Mouse (Mus musculus) liver, embryonic 12.5 days (tissue): ENCODE measurements around the gene Tcam1. TPM values are rescaled to one million over a fixed set of nuclear protein-coding genes. Genes with fewer than 3 reads are reported as not detected.

Experiments
- ATAC-seq: fragments of 200-750 bp; cut with Nextera tagmentation; 2 replicates; pipeline ENCODE4 v1.8.0; 2017; ENCODE audit warnings: moderate number of reproducible peaks, mild to moderate bottlenecking, moderate library complexity
- H3K27ac ChIP-seq: fragments of 300-500 bp; sonication (generic); 2 replicates; pipeline ENCODE4 v1.5.1; 2016; ENCODE audit warnings: mild to moderate bottlenecking
- H3K27me3 ChIP-seq: fragments of 300-500 bp; sonication (generic); replicated peaks from 2 replicates; pipeline ENCODE4 v1.6.1; 2016; ENCODE audit warnings: mild to moderate bottlenecking, moderate library complexity
- H3K36me3 ChIP-seq: fragments of 300-500 bp; sonication (generic); 2 replicates; pipeline ENCODE4 v1.6.1; 2016; ENCODE audit warnings: mild to moderate bottlenecking, moderate library complexity
- H3K4me1 ChIP-seq: fragments of 300-500 bp; sonication (generic); 2 replicates; pipeline ENCODE4 v1.6.1; 2016
- H3K4me2 ChIP-seq: fragments of 300-500 bp; sonication (generic); 2 replicates; pipeline ENCODE4 v1.6.1; 2016; ENCODE audit warnings: mild to moderate bottlenecking, moderate library complexity
- H3K4me3 ChIP-seq: fragments of 300-500 bp; sonication (generic); 2 replicates; pipeline ENCODE4 v1.5.1; 2016; ENCODE audit warnings: mild to moderate bottlenecking, moderate library complexity
- H3K9ac ChIP-seq: fragments of 300-500 bp; sonication (generic); 2 replicates; pipeline ENCODE4 v1.6.1; 2016; ENCODE audit warnings: mild to moderate bottlenecking, moderate library complexity
- H3K9me3 ChIP-seq: fragments of 300-500 bp; sonication (generic); replicated peaks from 2 replicates; pipeline ENCODE4 v1.6.1; 2016; ENCODE audit warnings: mild to moderate bottlenecking, moderate library complexity
- WGBS: fragments of 180-500 bp; shearing (Covaris S2); methylation state at CpG from one replicate; pipeline ENCODE4 v1.1.7; 2016; ENCODE audit not compliant: insufficient replicate concordance; 5-methylcytosine and 5-hydroxymethylcytosine counted together
- polyA plus RNA-seq: library from polyadenylated mRNA; unstranded; fragments of >200 nt; fragmentation: Nextera tagmentation; extraction: Ambion mirVana; gene quantifications from 2 replicates; pipeline ENCODE4 v1.2.1, GENCODE M21; 2016

Tcam1 gene
- polyA plus RNA-seq, 1 experiment from 2014 or later: 0.83 TPM

DNA sequence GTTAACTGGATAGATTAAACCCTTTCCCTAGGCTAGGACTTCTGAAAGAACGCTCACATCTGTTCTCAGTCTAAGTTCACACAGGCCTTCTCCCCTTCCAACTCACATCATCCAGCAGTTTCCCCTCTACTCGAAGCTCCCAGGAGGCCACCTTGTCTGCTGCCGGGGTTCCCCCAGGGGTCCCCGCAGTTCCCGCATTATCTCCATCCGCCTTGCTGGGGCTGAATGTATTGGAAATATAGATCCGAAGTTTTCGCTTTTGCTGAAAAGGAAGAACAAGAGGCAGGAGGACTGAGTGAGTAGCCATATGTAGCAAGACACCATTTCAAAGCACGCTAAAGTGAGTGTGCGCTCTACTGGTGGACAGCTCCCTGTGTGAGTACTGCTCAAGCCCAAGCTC, 10.0 kb upstream of the Tcam1 start:
- Histone ChIP-seq H3K27me3 (no peaks in the 10 kb centered on the region), H3K4me2 (no peak overlapping the region), H3K9me3 (no peaks in the 10 kb centered on the region), H3K9ac (no peak overlapping the region), H3K36me3 (peaks cover 77% of the 10 kb centered on the region), H3K4me3 (no peak overlapping the region), H3K27ac (no peak overlapping the region), H3K4me1 (peaks cover 42% of the 10 kb centered on the region)
- no peak for ATAC-seq
- WGBS: 90% methylated on average over 10 of the region's 10 CpGs

DNA sequence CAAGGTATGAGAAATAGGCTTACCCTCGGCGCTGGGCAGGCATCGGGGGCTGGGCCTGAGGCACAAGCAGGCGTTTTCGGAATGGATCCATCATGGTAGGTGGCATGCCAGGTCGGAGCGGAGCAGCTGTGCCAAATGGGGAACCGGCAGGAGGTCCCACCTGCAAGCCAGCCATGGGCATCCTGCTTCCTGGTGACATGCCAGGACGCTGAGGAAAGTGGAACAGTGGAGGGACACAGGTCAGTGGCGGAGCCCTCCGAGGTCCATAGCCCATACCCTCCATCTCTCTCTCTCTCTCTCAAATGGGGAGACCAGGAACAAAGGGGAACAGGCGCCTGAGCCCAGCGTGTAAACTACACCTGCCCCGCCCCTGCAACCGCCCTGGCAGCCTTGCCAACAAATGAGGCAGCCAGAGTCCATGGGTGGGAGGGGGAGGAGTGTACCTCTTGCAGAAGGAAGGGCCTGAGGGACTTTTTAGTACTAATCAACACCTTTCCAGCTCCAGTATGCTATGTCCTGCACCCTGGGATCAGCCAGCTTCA, 9.1 kb upstream of the Tcam1 start:
- no peak overlapping the region for H3K4me3 ChIP-seq
- peaks cover 67% of the 10 kb centered on the region for H3K36me3 ChIP-seq
- H3K27ac ChIP-seq: no peak overlapping the region
- WGBS: 76% methylated on average over 15 of the region's 15 CpGs
- H3K9me3 ChIP-seq: no peaks in the 10 kb centered on the region
- no peaks in the 10 kb centered on the region for H3K27me3 ChIP-seq
- no peak overlapping the region for H3K4me2 ChIP-seq
- H3K4me1 ChIP-seq: peaks cover 45% of the 10 kb centered on the region
- H3K9ac ChIP-seq: no peak overlapping the region
- ATAC-seq: no peak

DNA sequence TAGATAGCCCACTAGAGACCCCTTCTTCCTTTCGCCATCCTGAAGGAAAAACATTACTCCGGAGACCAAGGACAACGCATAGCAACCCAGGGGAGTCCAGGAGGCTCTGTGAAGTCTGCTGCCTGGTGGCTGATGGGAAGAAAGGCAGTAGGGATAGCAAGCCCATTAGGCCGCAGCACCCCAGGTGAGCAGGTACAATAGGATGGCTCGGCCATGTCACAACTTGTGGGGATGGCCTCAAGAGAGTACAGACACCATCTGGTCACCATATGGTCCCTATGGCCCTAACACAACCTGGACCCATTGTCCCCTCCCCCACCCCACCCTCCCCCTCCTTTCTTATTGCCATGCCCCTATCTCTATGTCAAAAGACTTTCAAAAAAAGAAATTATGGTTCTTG, 8.6 kb upstream of the Tcam1 start:
- Histone ChIP-seq H3K9ac (no peak overlapping the region), H3K27me3 (no peaks in the 10 kb centered on the region), H3K27ac (peak overlapping the region; percentile 31), H3K9me3 (no peaks in the 10 kb centered on the region), H3K4me1 (peaks cover 45% of the 10 kb centered on the region), H3K36me3 (peaks cover 62% of the 10 kb centered on the region), H3K4me3 (no peak overlapping the region), H3K4me2 (peak overlapping the region; percentile 14; the same call in 1 of the 2 replicates)
- ATAC-seq: no peak
- 88% methylated on average over 5 of the region's 5 CpGs for WGBS

GRCm38 (mm10) chr11:106268326-106269059, 8.0 kb upstream of the Tcam1 start:
- peaks cover 56% of the 10 kb centered on the region for H3K36me3 ChIP-seq

DNA sequence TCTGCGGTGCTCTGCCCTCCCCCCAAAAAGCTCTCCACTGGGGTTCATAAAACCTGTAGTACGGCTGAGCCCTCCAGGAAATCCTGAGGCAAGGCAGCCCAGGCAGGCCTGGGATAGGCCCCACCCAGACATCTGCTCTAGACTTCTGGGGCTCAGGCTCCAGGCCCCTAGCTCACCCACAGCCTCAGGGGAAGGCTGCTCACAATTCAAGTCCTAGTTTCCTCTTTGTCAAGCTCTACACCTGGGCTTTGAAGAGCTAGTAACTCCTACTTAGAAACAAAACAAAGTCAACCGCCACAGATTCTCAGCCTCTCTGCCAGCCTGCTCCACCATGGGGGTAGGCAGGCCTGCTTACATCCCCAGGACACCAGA, 7.4 kb upstream of the Tcam1 start:
- Histone ChIP-seq H3K4me3 (no peak overlapping the region), H3K27ac (peak overlapping the region; percentile 42; the same call in 1 of the 2 replicates), H3K4me2 (peak overlapping the region; percentile 14; the same call in 1 of the 2 replicates), H3K9ac (peak overlapping the region; percentile 20; the same call in 1 of the 2 replicates), H3K36me3 (peaks cover 51% of the 10 kb centered on the region), H3K4me1 (peaks cover 53% of the 10 kb centered on the region), H3K9me3 (no peaks in the 10 kb centered on the region), H3K27me3 (no peaks in the 10 kb centered on the region)
- WGBS: 42% methylated on average over 3 of the region's 3 CpGs
- no peak for ATAC-seq

More at GRCm38 (mm10) chr11:106268326-106269059, 8.0 kb upstream of the Tcam1 start:
- Histone ChIP-seq H3K9ac (peak overlapping the region; percentile 20; the same call in 1 of the 2 replicates), H3K4me1 (peaks cover 48% of the 10 kb centered on the region), H3K27me3 (no peaks in the 10 kb centered on the region), H3K27ac (peak overlapping the region; percentile 42), H3K4me3 (no peak overlapping the region), H3K9me3 (no peaks in the 10 kb centered on the region), H3K4me2 (peak overlapping the region; percentile 14; the same call in 1 of the 2 replicates)
- 61% methylated on average over 8 of the region's 8 CpGs for WGBS
- ATAC-seq: no peak

DNA sequence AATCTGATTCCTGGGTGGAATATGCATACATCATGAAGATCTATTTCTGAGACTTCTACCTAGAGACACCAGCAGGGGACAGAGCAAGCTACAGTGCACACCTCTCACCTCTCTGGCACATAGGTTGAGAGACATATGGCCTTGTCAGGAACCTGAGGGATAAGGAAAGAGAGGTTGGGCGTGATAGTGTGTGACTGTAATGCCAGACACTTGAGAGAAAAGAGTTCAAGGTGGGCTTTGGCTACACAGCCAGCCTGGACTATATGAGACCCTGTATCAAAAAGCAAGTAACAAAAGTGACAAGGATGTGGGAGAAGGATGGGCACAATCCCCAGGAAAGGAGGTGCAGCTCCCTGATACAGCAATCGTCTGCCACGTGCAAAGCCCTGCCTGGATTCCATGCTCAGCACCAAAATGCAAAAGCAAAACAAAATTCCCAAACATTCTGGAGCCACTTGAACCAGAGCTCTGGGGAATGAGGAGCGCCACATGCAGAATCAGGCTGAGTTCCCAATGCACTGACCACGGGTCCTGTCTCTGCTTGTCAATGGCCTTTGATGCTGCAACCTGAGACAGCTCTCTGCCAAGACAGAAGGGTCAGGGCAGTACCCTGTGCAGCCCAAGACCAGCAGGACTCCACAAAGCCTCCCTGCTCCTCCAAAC, 5.2 kb upstream of the Tcam1 start:
- ATAC-seq: no peak

GRCm38 (mm10) chr11:106271794-106272643, 4.5 kb upstream of the Tcam1 start:
- H3K9me3 ChIP-seq: no peaks in the 10 kb centered on the region
- H3K4me2 ChIP-seq: peak overlapping the region; percentile 86
- peaks cover 74% of the 10 kb centered on the region for H3K4me1 ChIP-seq
- H3K9ac ChIP-seq: peak overlapping the region; percentile 96
- peak overlapping the region; percentile 95 for H3K4me3 ChIP-seq
- ATAC-seq: peak; percentile 40; the same call in 1 of the 2 replicates
- WGBS: 2% methylated on average over 41 of the region's 41 CpGs
- H3K27ac ChIP-seq: peak overlapping the region; percentile 89
- peaks cover 21% of the 10 kb centered on the region for H3K36me3 ChIP-seq
- no peaks in the 10 kb centered on the region for H3K27me3 ChIP-seq

More for the DNA sequence above, 5.2 kb upstream of the Tcam1 start:
- Histone ChIP-seq H3K27ac (peak overlapping the region; percentile 62), H3K4me3 (peak overlapping the region; percentile 95), H3K9ac (peak overlapping the region; percentile 96), H3K4me2 (peak overlapping the region; percentile 86), H3K4me1 (peaks cover 68% of the 10 kb centered on the region), H3K9me3 (no peaks in the 10 kb centered on the region), H3K36me3 (peaks cover 28% of the 10 kb centered on the region), H3K27me3 (no peaks in the 10 kb centered on the region)
- 43% methylated on average over 5 of the region's 5 CpGs for WGBS

GRCm38 (mm10) chr11:106272644-106273310, 3.7 kb upstream of the Tcam1 start, which contains the start of gene Smarcd2:
Gene Smarcd2 (minus strand): TSS chr11:106272972.
- Histone ChIP-seq H3K4me2 (peak within 1 kb of the TSS; percentile 86), H3K9ac (peak within 1 kb of the TSS; percentile 96), H3K36me3 (peaks cover 13% of the 10 kb centered on the region; the same call in 1 of the 2 replicates), H3K4me3 (peak within 1 kb of the TSS; percentile 95), H3K4me1 (peaks cover 67% of the 10 kb centered on the region), H3K27me3 (peaks cover 5% of the 10 kb centered on the region; the same call in 1 of the 2 replicates), H3K27ac (peak within 1 kb of the TSS; percentile 89), H3K9me3 (no peaks in the 10 kb centered on the region)
- ATAC-seq: peak; percentile 93
- WGBS: under 1% methylated on average over 72 of the region's 72 CpGs

- Histone ChIP-seq H3K9me3 (no peaks in the 10 kb centered on the region), H3K4me1 (peaks cover 61% of the 10 kb centered on the region), H3K4me2 (peak overlapping the region; percentile 85), H3K36me3 (peaks cover 8% of the 10 kb centered on the region; the same call in 1 of the 2 replicates), H3K27ac (peak overlapping the region; percentile 87), H3K9ac (peak overlapping the region; percentile 73), H3K27me3 (peaks cover 9% of the 10 kb centered on the region), H3K4me3 (peak overlapping the region; percentile 95)
- peak; percentile 14 for ATAC-seq
- WGBS: 8% methylated on average over 16 of the region's 16 CpGs
These were observed 3.2 kb upstream of the Tcam1 start for GRCm38 (mm10) chr11:106273311-106273684.

DNA sequence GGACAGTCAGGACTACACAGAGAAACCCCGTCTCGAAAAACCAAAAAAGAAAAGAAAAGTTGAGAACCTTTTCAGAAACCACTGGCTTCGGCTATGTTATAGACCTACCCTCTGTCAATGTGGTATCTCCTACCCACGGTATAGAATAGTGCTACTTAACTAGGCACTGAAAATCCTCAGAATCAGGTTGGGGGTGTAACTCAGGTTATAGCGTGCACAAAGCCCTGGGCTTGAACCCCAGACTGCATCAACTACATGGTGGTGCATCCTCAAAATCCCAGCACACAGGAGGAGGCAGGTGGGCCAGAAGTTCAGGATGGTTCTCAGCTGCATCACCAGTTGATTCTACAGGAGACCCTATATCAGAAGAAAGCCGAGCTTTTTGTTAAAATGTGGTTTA, 2.7 kb upstream of the Tcam1 start:
- no peak for ATAC-seq
- peak overlapping the region; percentile 73 for H3K9ac ChIP-seq
- H3K36me3 ChIP-seq: 0 out of 2 replicates have a peak, but pooled peaks cover 4% of the 10 kb centered on the region
- peak overlapping the region; percentile 85 for H3K4me2 ChIP-seq
- H3K9me3 ChIP-seq: no peaks in the 10 kb centered on the region
- H3K27ac ChIP-seq: peak overlapping the region; percentile 87; the same call in 1 of the 2 replicates
- peak overlapping the region; percentile 95 for H3K4me3 ChIP-seq
- H3K27me3 ChIP-seq: peaks cover 9% of the 10 kb centered on the region
- H3K4me1 ChIP-seq: peaks cover 56% of the 10 kb centered on the region
- WGBS: 74% methylated on average over 6 of the region's 6 CpGs

GRCm38 (mm10) chr11:106274374-106274773, 2.1 kb upstream of the Tcam1 start:
- Histone ChIP-seq H3K36me3 (0 out of 2 replicates have a peak, but pooled peaks cover 4% of the 10 kb centered on the region), H3K27ac (no peak overlapping the region), H3K9ac (no peak overlapping the region), H3K27me3 (peaks cover 9% of the 10 kb centered on the region), H3K4me1 (peaks cover 51% of the 10 kb centered on the region), H3K9me3 (no peaks in the 10 kb centered on the region), H3K4me3 (no peak overlapping the region), H3K4me2 (no peak overlapping the region)
- ATAC-seq: no peak
- WGBS: 69% methylated on average over 1 of the region's 1 CpGs
